Mouse (Mus musculus) stomach, postnatal 0 days (tissue): ENCODE measurements around the gene Tbrg1.

Experiments used
- CTCF ChIP-seq: IDR thresholded peaks from 2 replicates; pipeline ENCODE4 v1.5.1; 2016; ENCODE audit warnings: antibody characterized with exemption, low read depth, mild to moderate bottlenecking, moderate library complexity
- EP300 ChIP-seq: optimal IDR thresholded peaks from 2 replicates; pipeline ENCODE3; 2016; ENCODE audit warnings: antibody characterized with exemption

DNA sequence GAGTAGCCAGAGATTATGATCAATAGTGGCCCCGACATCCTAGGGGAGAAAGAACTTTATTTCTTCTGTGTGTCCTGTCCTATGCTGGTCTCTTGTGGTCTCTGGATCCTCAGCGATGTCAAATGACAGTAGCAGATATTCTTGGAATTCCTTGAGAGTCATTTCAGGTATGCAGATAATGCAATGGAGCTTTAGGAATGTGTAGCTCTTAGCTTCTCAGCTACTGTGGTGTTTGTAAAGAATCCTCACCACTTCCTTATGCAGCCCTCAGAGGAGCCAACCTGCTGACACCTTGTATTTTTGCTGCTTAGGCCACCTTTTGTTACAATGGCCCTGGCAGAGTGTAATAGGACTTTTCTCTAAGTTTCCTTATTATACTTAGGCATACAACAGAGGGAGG is 7.5 kb upstream of the Tbrg1 start:
- TF ChIP-seq CTCF (no peak), EP300 (no peak)
